Mouse (Mus musculus) cerebellum, adult 9-10 months (tissue): Measurements from ENCODE around the gene Agbl4.

ENCODE experiments used
- DNase-seq: peaks from one replicate; pipeline ENCODE4 v3.0.0; 2022

The Agbl4 gene

GRCm38 (mm10) chr4:111597986-111598385, 1200.5 kb downstream of the Agbl4 start:
- DNase-seq = no peak

GRCm38 (mm10) chr4:111603194-111603593, 1205.7 kb downstream of the Agbl4 start:
- DNase-seq = no peak

- no peak for DNase-seq
Measured at GRCm38 (mm10) chr4:111607826-111608500, 1210.5 kb downstream of the Agbl4 start.

- no peak for DNase-seq
Measured at GRCm38 (mm10) chr4:111621865-111622264, 1224.4 kb downstream of the Agbl4 start.

- no peak for DNase-seq
Measured at GRCm38 (mm10) chr4:111624914-111625313, 1227.5 kb downstream of the Agbl4 start.

- DNase-seq = peak; percentile 41
Measured at GRCm38 (mm10) chr4:111626118-111626830, 1228.8 kb downstream of the Agbl4 start.

GRCm38 (mm10) chr4:111632615-111633014, 1235.2 kb downstream of the Agbl4 start:
- DNase-seq = no peak

- no peak for DNase-seq
Measured at GRCm38 (mm10) chr4:111635538-111636124, 1238.2 kb downstream of the Agbl4 start.

GRCm38 (mm10) chr4:111638948-111639708, 1241.7 kb downstream of the Agbl4 start:
- no peak for DNase-seq

- DNase-seq = no peak
Measured at GRCm38 (mm10) chr4:111645117-111645830, 1247.8 kb downstream of the Agbl4 start.

GRCm38 (mm10) chr4:111645831-111646166, 1248.3 kb downstream of the Agbl4 start:
- no peak for DNase-seq

- DNase-seq = no peak
Measured at GRCm38 (mm10) chr4:111653451-111653850, 1256.0 kb downstream of the Agbl4 start.

- no peak for DNase-seq
Measured at GRCm38 (mm10) chr4:111663730-111664129, 1266.3 kb downstream of the Agbl4 start.

- DNase-seq = no peak
Measured at GRCm38 (mm10) chr4:111664146-111664545, 1266.7 kb downstream of the Agbl4 start.

- no peak for DNase-seq
Measured at GRCm38 (mm10) chr4:111666713-111667112, 1269.3 kb downstream of the Agbl4 start.

- no peak for DNase-seq
Measured at GRCm38 (mm10) chr4:111669369-111669768, 1271.9 kb downstream of the Agbl4 start.

GRCm38 (mm10) chr4:111670566-111671421, 1273.3 kb downstream of the Agbl4 start:
- no peak for DNase-seq

- DNase-seq = no peak
Measured at GRCm38 (mm10) chr4:111671440-111671839, 1274.0 kb downstream of the Agbl4 start.

- no peak for DNase-seq
Measured at GRCm38 (mm10) chr4:111673904-111674303, 1276.4 kb downstream of the Agbl4 start.

- DNase-seq = no peak
Measured at GRCm38 (mm10) chr4:111681926-111682325, 1284.5 kb downstream of the Agbl4 start.

GRCm38 (mm10) chr4:111682793-111683192, 1285.3 kb downstream of the Agbl4 start:
- DNase-seq = no peak

GRCm38 (mm10) chr4:111683843-111684242, 1286.4 kb downstream of the Agbl4 start:
- DNase-seq = no peak
